Mouse (Mus musculus) skeletal muscle tissue, adult 2 months (tissue): ENCODE data around the gene Impg2.

ENCODE experiments used
- DNase-seq: peaks from one replicate; pipeline ENCODE4 v3.0.0-alpha.2; 2012; ENCODE audit warnings: low read depth, low spot score

The Impg2 gene

DNA sequence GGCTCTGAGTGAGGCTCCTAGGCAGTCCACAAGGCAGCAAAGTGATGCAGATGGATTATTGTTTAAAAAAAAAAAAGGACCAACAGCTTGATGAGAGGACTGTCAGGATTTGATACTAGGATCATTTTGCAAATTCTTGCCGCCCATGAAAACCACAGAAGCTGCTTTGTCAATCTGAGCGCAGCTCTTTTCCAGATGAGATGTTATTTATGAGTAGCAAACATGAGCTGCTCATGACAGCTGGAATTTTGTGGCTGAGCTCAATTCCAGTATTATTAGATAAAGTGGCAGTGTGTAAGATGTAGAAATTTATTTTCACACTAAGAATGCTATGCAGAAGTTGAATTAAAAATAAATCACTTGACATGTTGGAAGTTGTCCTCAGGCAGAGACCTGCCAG is 94.7 kb downstream of the Impg2 start:
- DNase-seq, result no peak

GRCm38 (mm10) chr16:56302996-56303395 is 98.9 kb downstream of the Impg2 start:
- DNase-seq, result no peak

DNA sequence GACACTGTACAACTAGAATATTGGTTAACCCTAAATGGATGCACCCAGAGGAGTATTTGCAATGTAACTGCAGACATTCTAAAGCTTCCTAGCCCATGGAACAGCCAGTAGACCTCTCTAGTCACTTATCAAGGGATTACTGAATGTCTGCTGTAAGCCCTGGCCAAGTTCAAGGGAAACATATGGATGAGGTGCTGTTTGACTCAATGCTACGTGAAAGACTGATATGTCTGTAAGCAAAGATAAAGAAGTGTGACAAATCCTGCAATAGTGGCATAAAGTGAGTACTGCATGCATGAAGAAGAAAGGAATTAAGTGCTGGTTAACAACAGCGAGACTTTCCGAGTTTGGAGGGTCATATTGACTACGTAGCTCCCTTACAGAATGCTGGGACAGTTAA is 100.1 kb downstream of the Impg2 start:
- no peak for DNase-seq

GRCm38 (mm10) chr16:56307575-56307974 is 103.5 kb downstream of the Impg2 start:
- DNase-seq, result no peak

- DNase-seq, result no peak
Observed at GRCm38 (mm10) chr16:56311291-56311690, 107.2 kb downstream of the Impg2 start.
